Mouse (Mus musculus): ENCODE measurements around the gene Ntpcr.

Gene Ntpcr

GRCm38 (mm10) chr8:125773281-125773803 is 43.6 kb downstream of the Ntpcr start:
- DNase-seq (ENCODE audit: low read depth, low spot score), result no peak

- DNase-seq (ENCODE audit: low read depth, low spot score), result no peak
Measured at GRCm38 (mm10) chr8:125775031-125775430, 45.3 kb downstream of the Ntpcr start.

- no peak for DNase-seq (ENCODE audit: low read depth, low spot score)
Measured at GRCm38 (mm10) chr8:125776314-125776713, 46.6 kb downstream of the Ntpcr start.

- no peak for DNase-seq (ENCODE audit: low read depth, low spot score)
Measured at GRCm38 (mm10) chr8:125776800-125777199, 47.0 kb downstream of the Ntpcr start.

GRCm38 (mm10) chr8:125777478-125778164 is 47.9 kb downstream of the Ntpcr start:
- DNase-seq (ENCODE audit: low read depth, low spot score), result no peak

GRCm38 (mm10) chr8:125778919-125779318 is 49.2 kb downstream of the Ntpcr start:
- no peak for DNase-seq (ENCODE audit: low read depth, low spot score)

- DNase-seq (ENCODE audit: low read depth, low spot score), result no peak
Measured at GRCm38 (mm10) chr8:125779656-125780055, 49.9 kb downstream of the Ntpcr start.

GRCm38 (mm10) chr8:125782161-125782560 is 52.4 kb downstream of the Ntpcr start:
- no peak for DNase-seq (ENCODE audit: low read depth, low spot score)

GRCm38 (mm10) chr8:125786886-125787285 is 57.1 kb downstream of the Ntpcr start:
- DNase-seq (ENCODE audit: low read depth, low spot score), result no peak

GRCm38 (mm10) chr8:125792816-125793455 is 63.2 kb downstream of the Ntpcr start:
- DNase-seq (ENCODE audit: low read depth, low spot score), result no peak

- no peak for DNase-seq (ENCODE audit: low read depth, low spot score)
Measured at GRCm38 (mm10) chr8:125795341-125795740, 65.6 kb downstream of the Ntpcr start.

GRCm38 (mm10) chr8:125796970-125797369 is 67.2 kb downstream of the Ntpcr start:
- DNase-seq (ENCODE audit: low read depth, low spot score), result no peak

Measured in embryo, embryonic 11.5 days (tissue).